Mouse (Mus musculus) kidney, postnatal 25 days (tissue): ENCODE data around the gene Pyy.

ENCODE experiments used
- DNase-seq, 2 experiments: peaks; one replicate each; pipeline ENCODE4 v3.0.0; 2021; ENCODE audit warnings: mixed read lengths in 2 of 2

Gene Pyy

GRCm38 (mm10) chr11:102107732-102108131 lies at the start of gene Pyy:
Pyy (minus strand) TSS chr11:102107832.
- DNase-seq = no peak

DNA sequence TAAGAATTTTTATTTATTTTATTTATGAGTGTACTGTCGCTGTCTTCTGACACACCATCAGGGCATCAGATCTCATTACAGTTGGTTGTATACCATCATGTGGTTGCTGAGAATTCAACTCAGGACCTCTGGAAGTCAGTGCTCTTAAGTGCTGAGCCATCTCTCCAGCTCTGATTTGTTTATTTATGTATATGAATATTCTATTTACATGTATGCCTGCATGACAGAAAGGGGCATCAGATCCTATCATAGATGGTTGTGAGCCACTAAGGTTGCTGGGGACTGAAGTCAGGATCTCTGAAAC lies 49.1 kb upstream of the Pyy start:
- no peak for DNase-seq

DNA sequence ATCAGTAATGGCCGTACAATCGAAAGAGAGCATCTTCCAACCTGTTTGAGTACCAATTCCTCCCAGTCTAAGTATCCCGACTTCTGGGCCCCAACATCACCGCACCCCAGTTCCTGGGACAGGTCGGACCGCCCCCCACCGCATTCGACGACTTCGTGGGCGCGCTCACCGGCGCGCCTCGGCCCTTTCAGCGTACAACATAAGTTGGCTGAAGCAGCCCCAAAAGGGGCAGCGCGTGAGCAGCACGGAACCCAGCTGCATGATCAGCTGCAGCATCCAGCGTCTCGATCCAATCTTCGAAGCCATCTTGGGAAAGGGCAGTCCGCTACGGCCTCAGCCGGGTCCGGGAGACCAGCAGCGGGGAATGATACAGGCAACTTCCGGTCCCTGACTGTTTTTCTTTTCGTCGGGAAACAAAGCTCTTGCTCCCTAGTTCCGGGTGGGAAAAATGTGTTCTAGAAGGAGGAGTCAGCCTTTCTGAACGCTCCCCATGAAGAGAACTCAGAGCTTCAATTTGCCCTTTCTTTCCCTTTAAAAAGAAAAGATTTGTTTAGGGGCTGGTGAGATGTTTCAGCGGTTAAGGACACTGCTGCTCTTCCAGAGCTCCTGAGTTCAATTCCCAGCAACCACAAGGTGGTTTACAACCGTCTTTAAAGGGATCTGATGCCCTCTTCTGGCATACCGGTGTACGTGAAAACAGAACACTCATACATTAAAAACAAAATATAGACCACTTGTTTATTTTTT lies 48.6 kb upstream of the Pyy start, which contains the start of gene Tmem101:
TSS of gene Tmem101 (minus strand) at position 366 of the 747 bp plus-strand sequence.
- peak; percentile 93 to 95 for DNase-seq

GRCm38 (mm10) chr11:102147213-102147989 lies 39.8 kb upstream of the Pyy start:
- DNase-seq = no peak

- no peak for DNase-seq
These were observed 38.9 kb upstream of the Pyy start for GRCm38 (mm10) chr11:102146531-102146930.

DNA sequence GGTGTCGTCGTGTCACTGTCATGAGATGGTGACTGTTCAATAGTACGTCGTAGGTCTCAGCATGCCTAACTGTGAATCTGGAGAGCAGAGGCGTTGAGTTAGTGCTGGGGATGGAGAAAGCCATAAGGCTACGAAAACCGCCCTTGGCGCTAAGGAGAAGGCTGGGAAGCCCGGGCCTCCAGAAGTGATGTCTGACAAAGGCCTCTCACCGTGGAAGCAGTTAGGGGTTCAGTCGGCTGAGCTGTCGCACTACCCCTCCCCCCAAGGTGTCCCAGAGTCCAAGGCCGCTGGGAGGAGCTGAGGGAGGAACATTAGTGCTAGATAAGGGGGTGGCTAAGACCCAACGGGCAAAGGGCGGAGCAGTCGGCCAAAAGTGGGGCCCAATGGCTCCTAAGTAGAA lies 38.4 kb upstream of the Pyy start:
- peak; percentile 36 to 65 for DNase-seq

DNA sequence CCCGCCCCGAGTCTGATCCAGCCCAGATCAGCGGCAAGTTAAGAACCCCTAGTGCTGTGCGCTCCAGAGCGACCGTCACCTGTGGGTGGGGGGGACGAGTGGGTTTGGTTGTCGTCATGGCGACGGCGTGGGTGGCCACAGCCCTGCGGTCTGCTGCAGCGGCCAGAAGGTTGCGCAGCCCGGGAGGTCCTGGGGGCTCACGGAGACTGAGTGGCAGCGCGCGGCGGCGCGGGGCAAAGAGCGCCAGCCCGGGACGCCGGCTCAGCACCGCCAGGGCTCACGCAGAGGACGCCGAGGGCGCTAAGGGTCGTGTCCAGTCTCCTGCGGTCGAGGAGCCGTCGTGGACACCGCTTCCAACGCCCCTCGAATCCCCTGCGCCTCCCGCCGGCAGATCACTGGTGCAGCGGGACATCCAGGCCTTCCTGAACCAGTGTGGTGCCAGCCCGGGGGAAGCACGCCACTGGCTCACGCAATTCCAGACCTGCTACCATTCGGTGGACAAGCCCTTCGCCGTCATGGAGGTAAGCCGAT lies 37.9 kb upstream of the Pyy start, which contains the start of gene Nags:
TSS of gene Nags (plus strand) at position 43 of the 531 bp plus-strand sequence.
- peak in 1 of 2 experiments; percentile 41 for DNase-seq

- DNase-seq = no peak
These were observed 37.4 kb upstream of the Pyy start for GRCm38 (mm10) chr11:102144957-102145470.

- peak; percentile 41 to 81 for DNase-seq
These were observed 34.7 kb upstream of the Pyy start for GRCm38 (mm10) chr11:102142355-102142754.

GRCm38 (mm10) chr11:102140508-102140907 lies 32.9 kb upstream of the Pyy start:
- peak in 1 of 2 experiments; percentile 80 for DNase-seq

- DNase-seq = peak; percentile 66 to 67
These were observed 30.8 kb upstream of the Pyy start for GRCm38 (mm10) chr11:102138447-102138740.

DNA sequence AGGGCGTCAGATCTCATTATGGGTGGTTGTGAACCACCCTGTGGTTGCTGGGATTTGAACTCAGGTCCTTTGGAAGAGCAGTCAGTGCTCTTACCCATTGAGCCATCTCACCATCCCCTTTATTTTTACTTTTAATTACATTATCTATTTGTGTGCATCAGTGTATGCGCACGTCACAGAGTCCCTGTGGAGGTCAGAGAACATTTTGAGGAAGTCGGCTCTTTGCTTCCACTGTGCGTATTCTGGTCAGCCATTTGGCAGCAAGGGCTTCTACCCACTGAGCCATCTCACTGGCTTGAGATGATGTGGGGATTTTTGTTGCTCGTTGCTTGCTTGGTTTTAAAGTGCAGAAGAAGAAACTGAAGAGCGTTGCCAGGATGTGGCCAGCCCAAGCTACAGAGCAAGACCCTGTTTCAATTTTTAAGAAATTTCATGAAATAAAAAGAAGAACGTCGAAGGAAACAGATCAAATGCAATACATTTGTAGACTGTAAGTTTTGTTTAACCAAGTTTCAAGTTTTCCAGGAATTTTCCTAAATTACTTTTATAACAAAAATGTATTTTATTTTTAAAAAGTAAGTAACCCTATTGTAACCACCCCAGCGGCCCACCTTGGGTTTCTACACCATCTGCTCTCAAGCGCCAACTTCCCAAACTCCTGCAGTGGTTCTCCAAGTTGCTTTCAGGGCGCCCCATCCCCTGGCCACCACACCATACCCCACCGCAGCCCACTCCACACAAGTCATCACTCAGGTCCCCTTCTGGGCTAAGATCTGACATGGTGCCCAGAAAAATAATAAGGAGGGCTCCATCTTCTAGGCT lies 30.2 kb upstream of the Pyy start:
- no peak for DNase-seq

DNA sequence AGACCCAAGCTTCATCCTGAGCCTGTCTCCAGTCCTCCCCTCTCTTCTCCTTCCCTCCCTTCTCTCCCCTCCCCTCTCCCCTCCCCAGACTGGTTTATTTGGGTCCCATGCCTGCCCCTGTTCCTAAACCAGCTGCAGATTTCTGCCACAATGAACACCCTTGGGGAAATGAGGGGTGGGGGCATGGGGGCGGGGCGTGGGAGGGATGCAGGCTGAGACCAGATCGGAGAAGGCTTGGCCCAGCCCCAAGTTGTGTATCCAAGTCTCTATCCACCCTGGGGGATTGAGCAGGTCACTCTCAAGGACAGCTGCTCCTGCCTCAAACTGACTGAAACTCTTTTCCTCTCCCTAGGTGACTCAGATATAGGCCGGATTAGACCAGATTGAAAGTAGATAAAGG lies 26.9 kb upstream of the Pyy start:
- DNase-seq = no peak

DNA sequence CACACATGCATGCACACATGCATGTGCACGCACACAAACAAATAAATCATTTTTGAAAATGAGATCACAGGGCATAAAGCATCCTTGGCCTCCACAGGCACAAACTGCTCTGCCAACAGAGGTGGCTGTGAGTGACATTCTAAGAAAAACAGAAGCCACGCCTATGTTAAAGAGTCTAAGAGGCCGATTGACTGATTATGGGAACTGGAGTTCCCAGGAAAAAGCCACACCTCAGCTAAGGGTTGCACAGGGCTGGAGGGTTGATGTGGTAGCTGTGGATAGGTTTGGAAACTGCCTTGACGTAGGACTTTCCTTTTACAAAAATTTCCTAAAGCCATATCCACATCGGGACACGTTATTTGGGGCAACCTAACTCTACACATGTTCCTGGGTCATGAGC lies 9.8 kb upstream of the Pyy start:
- no peak for DNase-seq

DNA sequence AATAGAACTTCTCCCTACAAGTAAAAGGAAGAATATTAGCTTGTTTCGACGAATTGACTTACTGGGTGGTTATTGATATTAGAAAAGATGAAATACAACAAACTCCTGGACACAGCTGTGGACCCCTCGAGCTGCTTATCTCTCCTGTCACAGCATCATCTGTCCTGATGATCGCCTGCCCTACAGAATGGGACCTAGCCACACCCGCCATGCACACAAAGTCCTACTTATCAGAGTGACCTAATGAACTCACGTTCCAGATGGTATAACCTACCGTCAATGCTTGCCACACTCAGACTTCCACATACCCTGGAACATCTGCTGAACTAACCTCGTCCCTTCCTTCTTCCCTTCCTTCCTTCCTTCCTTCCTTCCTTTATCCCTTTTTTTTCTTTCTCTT lies 8.6 kb upstream of the Pyy start:
- no peak for DNase-seq

DNA sequence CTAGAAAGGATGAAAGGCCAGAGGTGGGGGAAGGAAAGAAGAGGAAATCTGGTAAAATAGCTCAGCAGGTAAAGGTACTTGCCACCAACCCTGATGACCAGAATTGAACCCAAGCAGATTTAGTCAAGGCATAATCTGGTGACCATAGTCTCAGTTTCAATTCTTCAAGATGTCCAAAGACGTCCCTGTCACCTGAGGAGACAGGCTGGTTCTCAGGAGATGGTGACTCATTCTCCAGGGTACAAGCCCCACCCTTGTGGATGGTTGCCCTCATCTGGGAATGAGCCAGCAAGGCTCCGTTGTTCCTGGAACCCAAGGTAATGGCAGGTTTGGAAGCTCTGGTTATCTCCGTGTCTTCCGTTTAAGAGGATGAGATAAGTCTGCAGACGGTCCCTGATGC lies 3.9 kb upstream of the Pyy start:
- DNase-seq = no peak

GRCm38 (mm10) chr11:102106911-102107310 lies 721 bp downstream of the Pyy start:
- DNase-seq = no peak

DNA sequence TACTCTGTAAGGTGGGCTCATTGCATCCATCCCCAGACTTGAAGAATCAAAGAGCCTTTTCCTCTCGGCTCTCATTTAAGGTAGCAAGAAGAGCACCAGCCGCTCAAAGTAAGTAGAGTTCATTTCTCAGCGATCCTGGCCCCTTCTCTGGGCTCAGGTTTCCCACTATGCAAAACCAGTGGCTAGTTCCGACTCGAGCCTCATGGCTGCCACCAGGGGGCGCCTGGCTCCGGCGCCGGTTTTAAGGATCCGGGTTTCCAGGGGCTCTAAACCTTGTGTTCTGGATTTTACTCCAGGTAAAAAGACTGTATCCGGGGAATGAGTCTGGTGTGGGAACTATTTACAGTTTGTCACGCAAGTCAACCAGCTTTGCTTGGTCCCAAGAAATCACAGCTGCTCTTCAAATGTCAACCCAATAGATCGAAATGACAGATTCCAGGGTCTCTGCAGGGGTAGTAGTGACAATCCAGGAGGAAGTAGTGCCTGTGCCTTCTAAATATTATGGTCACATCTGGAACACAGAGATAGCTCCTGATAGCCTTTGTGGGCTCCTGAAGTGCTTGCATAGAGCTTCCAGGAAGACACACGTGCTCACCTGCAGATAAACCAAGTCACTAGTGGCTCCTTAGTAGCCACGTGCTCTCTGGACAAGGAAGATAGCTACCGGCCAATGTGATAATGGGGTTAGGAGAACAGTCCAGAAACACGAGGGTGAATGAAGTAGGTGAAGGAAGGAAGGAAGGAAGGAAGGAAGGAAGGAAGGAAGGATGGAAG lies 5.0 kb downstream of the Pyy start:
- peak; percentile 73 to 74 for DNase-seq

- no peak for DNase-seq
These were observed 6.4 kb downstream of the Pyy start, which contains the start of gene Ppy for GRCm38 (mm10) chr11:102101219-102101618. Ppy (minus strand) TSS chr11:102101319.

DNA sequence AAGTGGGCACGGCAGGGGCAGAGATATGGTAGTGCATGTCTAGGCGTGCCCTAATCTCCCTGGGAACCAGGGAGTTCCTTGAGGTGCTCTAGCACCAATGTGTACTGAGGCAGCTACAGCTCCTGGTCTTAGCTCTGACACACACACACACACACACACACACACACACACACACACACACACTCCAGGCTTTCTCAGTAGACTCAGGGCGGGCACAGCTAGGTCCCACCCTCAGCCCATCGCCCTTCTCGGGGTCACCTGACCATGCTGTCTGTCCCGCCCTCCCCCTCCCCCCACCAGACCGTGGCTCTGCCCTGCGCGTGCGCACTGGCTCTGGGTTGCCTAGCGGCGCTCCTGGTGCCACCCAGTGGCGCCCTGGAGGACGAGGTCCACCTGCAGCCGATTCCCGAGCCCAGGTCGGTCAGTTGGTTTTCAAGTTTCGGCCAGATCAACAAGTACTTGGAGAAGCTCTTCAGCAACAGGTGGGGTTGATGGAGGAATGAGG lies 10.7 kb downstream of the Pyy start:
- peak; percentile 80 to 91 for DNase-seq

DNA sequence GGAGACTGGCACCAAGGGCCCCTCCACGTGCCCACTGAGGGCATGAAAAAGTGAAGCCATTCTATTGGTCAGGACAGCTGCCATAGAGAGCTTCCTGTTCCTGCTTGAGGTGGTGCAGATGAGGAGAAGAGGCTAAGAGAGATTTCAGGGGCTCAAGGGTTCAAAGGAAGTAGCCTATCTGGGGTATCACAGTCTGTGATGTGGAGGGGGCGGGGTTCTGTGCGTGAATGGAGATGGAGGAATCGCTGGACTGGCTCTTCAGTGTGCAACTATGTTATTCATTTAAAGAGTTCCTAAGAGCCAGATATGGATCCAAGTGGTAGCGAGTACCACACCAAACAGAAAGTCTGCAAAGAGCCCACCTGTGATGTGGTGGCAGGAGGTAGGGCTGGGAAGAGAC lies 11.2 kb downstream of the Pyy start:
- DNase-seq = no peak

DNA sequence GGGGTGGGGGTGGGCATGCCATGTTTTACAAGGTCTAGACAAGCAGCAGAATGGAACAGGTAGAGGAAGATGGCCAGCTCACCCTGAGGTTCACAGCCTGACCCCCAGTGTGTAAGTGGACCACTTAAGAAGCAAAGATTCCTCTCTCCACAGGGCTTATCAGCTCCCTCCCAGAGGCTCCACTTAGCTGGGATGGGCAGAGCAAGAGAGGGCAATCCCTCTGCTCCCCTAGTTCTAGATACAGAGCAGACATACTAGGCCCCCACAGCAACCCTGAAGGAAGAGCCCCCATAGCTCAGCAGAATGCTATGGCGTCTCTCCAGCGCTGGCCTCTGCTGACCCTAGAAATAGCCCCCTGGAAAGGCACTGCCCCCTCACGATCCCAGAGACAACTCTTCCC lies 12.0 kb downstream of the Pyy start:
- no peak for DNase-seq
